Mouse (Mus musculus) cerebellum, adult 2 months (tissue): ENCODE results near the gene Vmn1r89. TPM values are rescaled to one million over a fixed set of nuclear protein-coding genes. Genes with fewer than 3 reads are reported as not detected.

Experiments used
- DNase-seq, 2 experiments: peaks; one replicate each; pipeline ENCODE4 v3.0.0; 2021
- H3K27ac ChIP-seq: fragments of 200-500 bp; 2 replicates; pipeline ENCODE4 v1.5.1; 2012; ENCODE audit warnings: low read length, control low read depth, inconsistent platforms; ENCODE audit not compliant: insufficient read depth
- H3K27me3 ChIP-seq: fragments of 200-500 bp; 2 replicates; pipeline ENCODE4 v1.6.1; 2012; ENCODE audit warnings: inconsistent platforms, mild to moderate bottlenecking, low read length, moderate library complexity; ENCODE audit not compliant: control insufficient read depth, insufficient read depth
- H3K4me1 ChIP-seq: fragments of 200-500 bp; 2 replicates; pipeline ENCODE4 v1.6.1; 2011; ENCODE audit warnings: low read length; ENCODE audit not compliant: control insufficient read depth, insufficient read depth
- H3K4me3 ChIP-seq: fragments of 200-500 bp; replicated peaks from 2 replicates; pipeline ENCODE3; 2011; ENCODE audit warnings: mild to moderate bottlenecking, low read depth, low read length, control low read depth; ENCODE audit not compliant: insufficient read depth
- CTCF ChIP-seq: fragments of 200-500 bp; IDR thresholded peaks from 2 replicates; pipeline ENCODE4 v1.5.1; 2011; ENCODE audit warnings: low read depth, mild to moderate bottlenecking, control low read depth, low read length, moderate library complexity, borderline replicate concordance; ENCODE audit not compliant: insufficient read depth
- POLR2A ChIP-seq: fragments of 200-500 bp; IDR thresholded peaks from 2 replicates; pipeline ENCODE4 v1.6.1; 2011; ENCODE audit warnings: low read length, control low read depth, borderline replicate concordance; ENCODE audit not compliant: insufficient read depth
- whole genome bisulfite sequencing: fragments of 180-500 bp; shearing (Covaris S2); methylation state at CpG from one replicate; pipeline ENCODE4 v1.1.7; 2018; 5-methylcytosine and 5-hydroxymethylcytosine counted together
- polyA plus RNA-seq: library from polyadenylated mRNA; depleted of rRNA; stranded (reverse); fragments of >200 nt; gene quantifications from 2 replicates; pipeline ENCODE4 v1.2.3, GENCODE M21; 2012; rRNA removed

The Vmn1r89 gene
- polyA plus RNA-seq: not detected in 2 replicates

DNA sequence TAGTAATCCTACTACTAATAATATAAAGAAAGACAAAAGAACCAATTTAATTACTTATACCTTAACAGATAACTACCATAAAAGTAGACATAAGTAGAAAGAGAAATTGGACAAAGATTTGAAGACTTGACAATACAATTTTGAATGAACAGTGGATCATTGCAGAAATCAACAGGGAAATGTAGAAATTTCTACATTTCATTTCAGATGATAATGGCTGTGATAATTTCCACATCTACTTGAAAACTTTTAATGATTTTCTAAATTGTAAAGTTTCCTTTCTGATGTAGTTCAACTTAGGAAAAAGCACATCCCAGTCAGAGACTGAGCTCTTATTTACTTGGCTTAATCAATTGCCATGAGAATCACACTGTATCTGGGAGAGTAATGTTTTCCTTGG lies at the start of gene Vmn1r89:
Gene Vmn1r89, plus strand, starts transcription at position 301 of the 400 bp plus-strand sequence.
- TF ChIP-seq CTCF (no peak), POLR2A (no peak)
- H3K27me3 ChIP-seq: no peaks in the 10 kb centered on the region
- no peaks in the 10 kb centered on the region for H3K4me1 ChIP-seq
- DNase-seq: no peak
- H3K4me3 ChIP-seq: no peak within 1 kb of the TSS
- H3K27ac ChIP-seq: no peak within 1 kb of the TSS

DNA sequence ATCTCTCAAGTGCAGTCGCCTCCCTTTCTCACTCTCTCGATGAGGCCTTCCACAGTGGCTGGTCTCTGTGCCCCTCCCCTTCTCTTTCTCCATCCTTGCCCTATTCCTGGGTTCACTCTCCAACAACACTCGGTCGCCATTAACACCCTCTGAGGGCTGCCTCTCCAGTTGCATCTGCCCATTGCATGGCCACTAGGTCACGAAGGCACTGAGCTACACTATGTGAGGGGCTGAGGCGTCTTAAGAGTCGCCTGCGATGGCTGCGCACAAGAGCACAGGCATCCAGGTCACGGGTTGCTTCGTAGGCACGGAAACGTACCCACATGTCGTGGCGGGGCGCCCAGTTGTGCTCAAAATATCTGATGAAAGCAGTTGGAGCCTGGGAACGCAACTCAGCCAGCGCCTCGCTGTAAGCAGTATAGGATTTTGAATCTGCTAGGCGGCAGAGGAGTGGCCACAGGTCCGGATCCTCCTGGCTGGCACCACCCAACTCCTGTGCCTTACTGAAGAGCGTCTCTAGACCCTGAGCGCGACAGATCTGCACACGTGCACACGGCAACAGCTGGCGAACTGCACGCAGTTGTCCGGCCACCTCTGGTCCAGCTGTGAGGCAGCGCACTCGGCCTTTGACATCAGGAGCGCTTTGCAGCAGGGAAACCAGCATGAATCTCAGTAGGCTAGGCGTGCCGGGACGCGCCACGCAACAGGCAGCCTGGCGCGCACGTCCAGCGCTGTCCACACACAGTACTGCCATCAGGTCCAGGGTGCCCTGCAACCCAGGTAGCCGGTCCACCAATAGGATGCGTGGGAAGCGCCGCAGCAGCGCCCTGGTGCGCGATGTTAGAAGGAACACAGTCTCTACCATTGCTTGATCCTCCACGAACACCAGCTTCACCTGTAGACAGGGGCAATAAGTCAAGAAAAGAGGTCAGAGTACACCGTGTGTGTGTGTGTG lies 48.2 kb downstream of the Vmn1r89 start:
- no peak overlapping the region for H3K4me3 ChIP-seq
- H3K27ac ChIP-seq: no peak overlapping the region
- no peaks in the 10 kb centered on the region for H3K4me1 ChIP-seq
- no peaks in the 10 kb centered on the region for H3K27me3 ChIP-seq
- WGBS: 49% methylated on average over 50 of the region's 50 CpGs
- no peak for DNase-seq
- TF ChIP-seq POLR2A (no peak), CTCF (no peak)

DNA sequence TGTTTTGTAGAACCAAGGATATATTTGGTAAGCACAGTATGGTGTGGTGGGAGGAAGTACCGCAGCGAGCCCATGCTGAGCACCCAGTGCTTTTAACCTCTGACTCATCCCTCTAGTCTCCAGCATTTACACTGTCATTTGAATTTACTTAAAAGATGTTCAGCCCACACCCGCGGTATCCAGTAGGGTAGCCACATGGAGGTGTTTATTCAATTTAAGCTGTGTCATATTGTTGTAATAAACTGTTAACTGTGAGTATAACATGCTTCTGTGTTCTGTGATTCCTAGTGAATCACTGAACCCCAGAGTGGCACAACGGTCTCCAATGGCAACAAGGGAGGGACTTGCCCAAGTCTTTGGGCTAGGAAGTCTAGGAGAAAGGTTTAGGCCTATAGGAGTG lies 51.0 kb downstream of the Vmn1r89 start:
- no peak for DNase-seq
- TF ChIP-seq CTCF (no peak), POLR2A (no peak)
- Histone ChIP-seq H3K27me3 (no peaks in the 10 kb centered on the region), H3K27ac (no peak overlapping the region), H3K4me3 (no peak overlapping the region), H3K4me1 (no peaks in the 10 kb centered on the region)
- WGBS: 80% methylated on average over 5 of the region's 5 CpGs

DNA sequence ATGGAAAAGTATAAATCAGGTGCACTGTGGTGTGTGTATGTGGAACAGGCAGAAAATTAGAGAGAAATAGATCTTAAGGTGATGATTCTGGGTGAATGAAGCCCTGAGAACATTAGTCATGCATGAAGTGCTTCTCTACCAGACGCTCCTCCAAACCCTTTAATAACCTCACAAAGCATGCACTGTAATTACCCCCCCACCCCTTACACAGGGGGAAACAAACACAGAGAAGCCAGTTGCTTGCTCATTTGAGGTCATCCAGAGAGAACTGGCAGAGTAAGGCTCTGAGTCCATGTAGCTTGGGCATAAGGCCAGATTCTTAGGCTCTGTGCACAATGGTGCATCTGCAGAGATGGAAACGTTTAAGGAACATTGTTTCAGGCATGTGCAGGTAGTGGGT lies 51.6 kb downstream of the Vmn1r89 start:
- Histone ChIP-seq H3K27ac (no peak overlapping the region), H3K27me3 (no peaks in the 10 kb centered on the region), H3K4me3 (no peak overlapping the region), H3K4me1 (no peaks in the 10 kb centered on the region)
- TF ChIP-seq CTCF (no peak), POLR2A (no peak)
- no peak for DNase-seq
- WGBS: 18% methylated on average over 2 of the region's 2 CpGs

DNA sequence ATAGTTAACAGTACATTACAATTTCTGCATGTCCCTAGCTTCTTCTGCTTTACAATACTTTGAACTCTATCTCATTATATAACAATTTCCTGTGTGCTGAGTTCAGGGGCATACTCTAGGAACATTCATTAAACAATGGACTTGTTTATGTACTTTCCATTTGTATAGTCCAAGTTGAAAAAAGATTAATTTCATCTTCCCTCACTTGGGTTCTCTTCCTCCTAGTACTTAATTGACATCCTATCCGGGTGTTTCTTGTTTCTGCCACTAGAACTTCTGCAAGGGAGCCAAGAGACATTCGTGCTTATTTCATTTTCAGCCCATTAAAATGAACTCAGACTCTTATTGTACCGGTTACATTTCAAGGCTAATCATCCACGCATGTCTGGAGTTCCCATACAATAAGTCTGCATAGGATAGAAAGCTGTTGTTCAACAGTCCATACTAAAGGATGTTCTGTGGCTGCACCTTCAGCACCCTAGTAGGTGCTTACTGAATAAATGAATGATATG lies 56.0 kb downstream of the Vmn1r89 start:
- Histone ChIP-seq H3K4me3 (no peak overlapping the region), H3K4me1 (no peaks in the 10 kb centered on the region), H3K27ac (no peak overlapping the region), H3K27me3 (no peaks in the 10 kb centered on the region)
- DNase-seq: no peak
- TF ChIP-seq CTCF: no peak
- no peak for TF ChIP-seq POLR2A
- 90% methylated on average over 4 of the region's 4 CpGs for WGBS

DNA sequence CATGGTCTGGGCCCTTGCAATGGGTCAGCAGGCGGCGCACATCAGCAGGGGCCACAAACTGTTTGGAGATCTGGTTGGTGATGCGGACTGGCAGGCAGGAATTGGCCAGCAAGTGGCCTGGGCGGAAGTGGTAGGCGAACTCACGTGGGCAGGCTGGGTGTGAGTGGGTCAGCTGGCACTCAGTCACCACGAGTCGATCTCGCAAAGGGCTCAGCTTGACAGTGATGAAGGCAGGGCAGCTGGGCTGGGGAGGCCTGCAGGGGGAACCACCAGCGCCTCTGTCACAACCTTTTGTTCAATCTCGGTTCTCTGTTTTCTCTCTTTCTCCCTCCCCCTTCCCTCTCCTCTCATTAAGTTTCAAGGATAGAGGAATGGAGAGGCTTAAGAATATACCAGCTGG lies 56.6 kb downstream of the Vmn1r89 start:
- no peak for TF ChIP-seq POLR2A
- no peak for TF ChIP-seq CTCF
- no peak for DNase-seq
- H3K4me3 ChIP-seq: no peak overlapping the region
- 73% methylated on average over 11 of the region's 11 CpGs for WGBS
- no peaks in the 10 kb centered on the region for H3K27me3 ChIP-seq
- no peaks in the 10 kb centered on the region for H3K4me1 ChIP-seq
- H3K27ac ChIP-seq: no peak overlapping the region

Other genes starting within 250 kb of the Vmn1r89 start
- gene Zfp324, start 247.2 kb upstream of the Vmn1r89 start, polyA plus RNA-seq: 5.8 and 6.2 TPM in 2 replicates
- 13.8 and 16.0 TPM in 2 replicates for gene Zfp446, start 235.2 kb upstream of the Vmn1r89 start, polyA plus RNA-seq
- gene Slc27a5, start 214.8 kb upstream of the Vmn1r89 start, polyA plus RNA-seq: 1.7 and 2.1 TPM in 2 replicates
- 250 and 266 TPM in 2 replicates for gene Trim28, start 213.9 kb upstream of the Vmn1r89 start, polyA plus RNA-seq
- 31.9 and 33.5 TPM in 2 replicates for gene Zbtb45, start 203.0 kb upstream of the Vmn1r89 start, polyA plus RNA-seq
- 258 and 264 TPM in 2 replicates for gene Chmp2a, start 178.2 kb upstream of the Vmn1r89 start, polyA plus RNA-seq
- gene Ube2m, start 174.7 kb upstream of the Vmn1r89 start, polyA plus RNA-seq: 376 and 405 TPM in 2 replicates
- gene Mzf1, start 158.3 kb upstream of the Vmn1r89 start, polyA plus RNA-seq: 4.6 TPM in 2 replicates
- not detected in 2 replicates for gene Vmn1r85, start 117.8 kb upstream of the Vmn1r89 start, polyA plus RNA-seq
- gene Vmn1r86, start 93.1 kb upstream of the Vmn1r89 start, polyA plus RNA-seq: not detected in 2 replicates
- gene Vmn1r87, start 72.9 kb upstream of the Vmn1r89 start, polyA plus RNA-seq: not detected in 2 replicates
- not detected in 2 replicates for gene Vmn1r88, start 53.5 kb upstream of the Vmn1r89 start, polyA plus RNA-seq
- 12.6 and 13.4 TPM in 2 replicates for gene Lig1, start 64.3 kb downstream of the Vmn1r89 start, polyA plus RNA-seq
- gene Zswim9, start 65.7 kb downstream of the Vmn1r89 start, polyA plus RNA-seq: 11.0 and 11.3 TPM in 2 replicates
- 0.46 and 0.82 TPM in 2 replicates for gene Pla2g4c, start 111.6 kb downstream of the Vmn1r89 start, polyA plus RNA-seq
- 0.11 and 0.32 TPM in 2 replicates for gene Cabp5, start 185.1 kb downstream of the Vmn1r89 start, polyA plus RNA-seq
- not detected in 2 replicates for gene Bsph1, start 237.8 kb downstream of the Vmn1r89 start, polyA plus RNA-seq